Mouse (Mus musculus) adrenal gland, adult (tissue): ENCODE measurements around the gene Vdr.

Experiments used
- DNase-seq, 2 experiments: peaks; one replicate each; pipeline ENCODE4 v3.0.0; 2022 to 2023; ENCODE audit warnings: low spot score in 1 of 2; ENCODE audit not compliant: inconsistent age in 2 of 2

The Vdr gene

DNA sequence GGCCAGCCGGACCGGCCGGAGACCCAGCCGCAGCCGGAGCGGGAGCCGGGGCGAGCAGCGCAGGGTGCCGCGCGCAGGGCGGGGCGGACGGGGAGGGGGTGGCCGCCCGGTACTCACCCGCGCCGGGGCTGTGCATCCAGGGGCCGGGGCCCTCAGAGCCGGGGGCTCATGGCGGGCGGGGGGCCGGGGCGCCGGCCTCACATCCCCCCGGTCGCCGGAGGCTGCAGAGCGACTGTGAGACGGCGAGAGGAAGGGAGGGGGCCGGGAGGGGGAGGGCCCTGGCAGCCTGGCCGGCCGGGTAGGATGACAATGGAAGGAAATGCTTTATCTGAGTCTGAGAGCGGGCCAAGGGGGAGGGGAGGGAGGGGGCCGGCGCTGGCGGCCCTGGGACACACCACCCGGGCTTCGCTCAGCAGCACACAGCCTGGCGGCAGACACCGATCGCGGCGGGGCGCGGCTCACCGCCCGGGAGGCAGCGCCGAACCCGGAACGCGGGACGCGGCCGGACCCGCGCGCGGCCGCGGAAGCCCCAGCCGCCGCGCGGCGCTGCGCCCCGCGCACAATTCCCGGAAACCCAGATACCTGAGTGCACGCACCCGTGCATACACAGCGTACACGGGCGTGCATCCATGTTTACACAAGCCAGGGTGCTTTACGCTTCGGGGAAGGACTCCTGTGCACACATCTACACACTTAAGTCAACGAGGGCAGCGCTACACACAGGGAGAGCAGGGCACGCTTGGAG, 79.0 kb downstream of the Vdr start:
- DNase-seq = peak; percentile 79 to 93

DNA sequence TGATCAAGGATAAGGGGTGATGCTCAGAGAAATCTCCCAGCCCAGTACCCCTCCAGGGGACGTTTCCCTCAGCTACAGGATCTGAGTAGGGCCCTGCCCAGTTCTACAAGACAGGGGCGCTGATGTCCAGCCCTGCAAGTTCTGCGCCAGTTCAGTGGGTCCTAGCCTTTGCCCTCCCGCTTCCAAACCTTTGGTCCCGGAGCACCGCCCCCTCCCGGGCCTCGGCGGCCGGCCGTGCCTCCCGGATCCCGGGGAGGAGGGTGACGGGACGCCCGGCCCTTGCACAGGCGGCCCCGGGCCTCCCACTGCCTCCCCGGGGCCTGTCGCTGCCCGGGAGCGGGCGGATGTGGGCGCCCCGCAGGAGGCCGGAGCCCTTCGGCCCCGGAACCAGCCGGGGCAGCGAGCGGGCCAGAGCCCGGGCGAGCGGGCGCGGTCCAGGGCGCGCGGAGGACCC, 79.6 kb downstream of the Vdr start:
- peak; percentile 75 to 92 for DNase-seq

DNA sequence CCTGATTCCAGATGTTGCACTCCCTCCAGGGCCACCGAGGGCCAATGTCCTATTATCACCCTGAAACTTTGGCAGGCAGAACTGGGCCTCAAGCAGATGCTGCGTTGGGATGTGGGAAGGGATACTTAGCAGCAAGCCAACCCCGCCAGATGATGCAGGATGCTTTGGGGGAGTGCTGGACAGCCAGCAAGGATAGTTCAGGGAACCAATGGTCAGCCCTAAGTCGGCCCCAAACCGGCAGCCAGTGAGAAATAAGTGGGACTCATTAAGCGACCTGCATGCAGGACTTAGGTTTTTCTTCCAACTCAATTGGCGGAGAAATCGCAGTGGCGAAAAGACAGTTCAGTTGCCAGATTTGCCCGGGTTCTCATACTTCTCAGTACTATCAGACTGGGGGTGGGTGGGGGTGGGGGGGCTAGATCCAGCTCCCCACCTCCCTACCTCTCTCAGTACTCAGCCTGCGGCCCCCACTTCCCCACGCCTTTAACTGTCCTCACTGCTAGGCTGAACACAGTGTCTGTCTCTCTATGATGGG, 80.1 kb downstream of the Vdr start:
- peak in 1 of 2 experiments; percentile 68 for DNase-seq

DNA sequence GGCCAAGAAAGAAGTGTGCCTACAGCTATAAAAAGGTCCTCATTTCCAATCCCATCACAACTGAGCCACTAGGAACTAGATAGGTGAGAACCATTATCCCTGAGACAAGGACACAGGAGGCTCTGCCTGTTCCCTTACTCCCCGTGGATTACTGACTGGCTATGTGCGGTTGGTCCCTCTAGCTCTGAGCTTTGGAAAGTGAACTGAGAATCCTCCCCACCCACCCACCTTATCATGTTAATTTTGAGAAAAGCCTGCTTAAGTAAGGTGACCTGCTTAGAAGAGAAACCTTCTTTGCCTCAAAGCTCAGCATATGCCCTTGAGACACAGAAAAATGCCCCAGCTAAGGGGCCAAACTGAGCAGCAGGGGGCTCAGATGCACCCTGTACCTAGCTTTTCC, 81.0 kb downstream of the Vdr start:
- DNase-seq = peak in 1 of 2 experiments; percentile 38

DNA sequence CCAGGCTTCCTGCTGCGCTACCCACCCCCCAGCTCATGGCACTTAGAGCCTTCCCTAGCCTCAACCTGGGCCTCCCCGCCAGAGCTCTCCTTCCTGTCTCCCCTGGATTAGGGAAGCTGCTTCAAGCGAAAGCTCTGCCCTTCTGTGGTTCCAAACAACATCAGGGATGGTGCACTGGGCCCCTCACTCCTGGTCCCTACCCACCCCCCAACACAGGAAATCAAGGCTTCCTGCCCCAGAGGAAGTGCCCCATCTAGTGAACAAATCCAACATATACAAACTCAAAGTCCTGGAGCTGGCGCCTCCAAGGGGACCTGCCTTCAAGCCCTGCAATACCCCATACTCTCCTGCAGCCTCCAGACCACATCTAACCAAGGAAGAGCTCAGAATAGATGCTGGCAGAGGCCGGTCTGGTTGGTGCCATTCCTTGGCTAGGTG, 81.5 kb downstream of the Vdr start:
- DNase-seq = peak in 1 of 2 experiments; percentile 71

DNA sequence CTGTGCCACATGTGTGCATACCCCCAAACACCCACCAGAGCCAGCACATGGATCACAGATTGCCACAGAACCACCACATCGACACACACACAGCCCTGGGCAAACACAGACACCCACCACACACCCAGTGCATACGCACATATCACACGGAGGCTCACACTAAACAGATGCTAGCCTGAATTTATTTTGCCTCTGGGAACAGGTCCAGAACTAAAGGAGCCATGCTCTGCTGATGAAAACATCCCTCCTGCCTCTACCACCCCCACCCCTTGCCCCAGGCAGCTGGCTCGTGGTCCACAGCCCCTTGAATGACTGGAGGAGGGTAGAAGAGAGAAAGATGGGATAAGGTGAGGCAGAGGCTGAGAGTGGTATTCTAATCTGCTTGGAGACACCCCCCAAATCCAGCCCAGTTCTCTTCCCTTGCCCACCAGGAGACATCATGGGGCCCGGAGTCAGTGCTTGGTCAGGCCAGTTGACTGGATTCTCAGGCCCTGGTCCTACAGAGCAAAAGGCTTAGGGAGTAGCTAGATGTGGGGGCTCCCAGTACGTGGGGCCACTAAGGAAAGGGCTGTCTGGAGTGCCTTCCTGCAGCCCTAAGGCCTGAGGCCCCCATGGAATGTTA, 82.1 kb downstream of the Vdr start:
- DNase-seq = peak in 1 of 2 experiments; percentile 56

DNA sequence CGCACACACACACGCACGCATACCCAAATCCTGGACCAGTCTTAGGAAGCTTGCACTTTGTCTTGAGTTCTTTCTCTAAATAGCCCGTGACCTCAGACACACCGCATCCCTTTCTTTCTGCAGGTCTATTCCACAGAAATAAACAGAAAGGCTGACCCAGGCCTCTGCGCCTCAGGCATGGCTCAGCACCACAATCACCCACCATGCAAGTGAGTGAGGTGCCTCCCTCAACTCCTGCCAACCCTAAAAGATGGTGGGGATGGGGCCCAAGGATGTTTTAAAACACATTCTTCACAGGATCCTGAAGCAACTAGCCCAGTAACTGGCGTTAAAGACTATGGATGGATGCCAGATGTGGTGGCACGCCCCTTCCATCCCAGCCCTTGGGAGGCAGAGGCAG, 83.0 kb downstream of the Vdr start:
- DNase-seq = peak in 1 of 2 experiments; percentile 42

DNA sequence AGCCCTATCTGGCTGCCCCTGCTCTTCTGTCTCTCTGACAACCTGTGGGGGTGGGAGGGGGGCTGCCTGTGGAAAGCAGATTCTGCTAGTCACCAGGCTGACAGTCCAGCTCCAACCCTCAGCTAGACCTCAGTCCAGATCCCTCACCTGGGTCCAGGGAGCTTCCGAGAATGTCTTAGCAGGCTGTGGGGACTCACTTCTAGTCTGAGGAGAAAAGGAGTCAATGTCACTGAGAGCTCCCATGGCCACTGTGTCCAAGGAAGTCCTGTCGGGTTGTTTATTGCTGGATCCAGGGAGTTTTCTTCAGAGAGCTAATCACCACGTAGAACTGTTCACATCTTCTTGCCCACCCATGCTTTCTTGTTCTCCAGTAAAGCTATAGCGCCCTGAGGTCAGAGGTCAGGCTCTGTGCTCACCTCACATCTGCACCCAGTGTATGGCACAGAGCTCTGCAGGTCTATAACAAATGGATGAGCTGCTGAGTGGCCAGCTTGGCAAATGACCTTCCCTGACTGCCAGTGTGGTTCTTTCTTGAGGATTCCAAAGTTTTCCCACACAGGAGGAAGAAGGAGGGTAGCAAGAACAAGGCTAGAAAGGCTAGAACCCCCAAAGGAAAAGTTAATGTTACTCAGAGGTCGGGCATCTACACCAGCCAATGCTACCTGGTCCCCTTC, 83.7 kb downstream of the Vdr start:
- DNase-seq = peak in 1 of 2 experiments; percentile 72

DNA sequence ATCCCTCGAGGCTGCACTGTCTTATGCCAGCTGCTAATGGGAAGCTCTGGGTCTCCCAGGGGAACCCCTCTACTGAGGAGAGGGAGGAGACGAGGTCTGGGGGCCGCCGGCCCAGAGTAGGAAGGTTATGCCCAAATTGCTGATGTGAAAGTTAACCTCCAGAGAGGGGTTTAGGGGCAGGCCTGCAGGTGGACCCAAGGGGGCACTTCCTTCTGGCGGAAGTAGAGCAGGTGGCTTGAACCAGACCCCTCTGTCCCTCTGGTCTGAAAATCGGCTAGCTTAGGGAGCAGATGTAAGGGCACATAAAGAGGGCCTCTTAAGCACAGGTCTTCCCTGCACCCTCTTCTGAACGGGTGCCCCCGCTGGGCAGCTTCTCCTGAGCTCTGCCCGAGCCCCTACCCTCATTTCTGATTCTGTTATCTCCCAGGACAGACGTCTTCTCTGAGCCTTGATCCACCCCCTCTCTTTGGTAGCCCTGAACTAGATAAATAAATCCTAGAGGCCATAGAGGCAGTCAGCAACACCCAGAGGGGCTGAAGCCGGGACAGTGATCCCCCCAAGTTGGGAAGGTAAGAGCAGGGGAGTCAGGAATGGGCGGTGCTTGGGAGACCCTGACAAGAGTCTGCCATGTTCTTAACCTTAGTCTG, 84.4 kb downstream of the Vdr start:
- peak in 1 of 2 experiments; percentile 59 for DNase-seq

DNA sequence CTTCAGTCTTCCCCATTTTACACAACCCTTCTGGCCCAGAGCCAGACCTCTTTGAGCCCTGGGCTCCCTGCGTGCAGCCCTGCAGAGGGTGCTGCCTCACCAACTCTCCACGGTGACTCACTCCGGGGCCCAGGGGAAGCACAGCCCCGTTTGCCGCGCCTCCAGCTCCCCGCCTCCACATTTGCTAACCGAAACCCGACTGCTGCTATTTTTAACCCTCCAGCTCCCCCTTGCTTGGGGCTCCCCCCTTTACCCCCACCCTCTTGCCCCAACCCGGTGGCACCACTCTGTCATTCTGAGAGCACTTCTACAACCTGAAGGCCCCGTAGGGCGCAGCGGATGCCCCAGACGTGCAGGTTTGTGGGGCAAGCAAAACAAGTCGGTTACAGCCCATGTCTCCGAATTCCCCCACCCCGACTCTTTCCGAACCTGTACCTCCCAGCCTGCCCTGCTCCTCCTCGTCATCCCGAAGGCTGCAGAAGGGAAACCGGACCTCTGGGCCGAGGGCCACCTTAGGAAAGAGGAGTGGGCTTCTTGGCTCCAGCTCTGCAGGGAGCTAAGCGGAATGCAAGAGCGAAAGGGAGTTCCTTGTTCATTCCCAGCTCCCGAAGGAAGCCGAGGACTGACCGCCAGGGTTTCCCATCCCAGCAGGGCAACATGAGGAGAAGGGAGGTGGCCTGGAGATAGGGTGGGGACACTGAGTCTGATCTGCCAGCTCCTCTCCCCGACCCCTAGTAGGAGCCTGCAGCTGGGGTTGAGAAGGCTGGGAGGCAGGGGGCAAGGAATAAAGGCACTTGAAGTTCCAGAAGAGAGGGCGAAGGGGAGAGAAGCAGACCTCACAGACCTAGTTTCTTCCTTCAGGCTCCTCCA, 85.1 kb downstream of the Vdr start:
- DNase-seq = peak; percentile 95 to 97

DNA sequence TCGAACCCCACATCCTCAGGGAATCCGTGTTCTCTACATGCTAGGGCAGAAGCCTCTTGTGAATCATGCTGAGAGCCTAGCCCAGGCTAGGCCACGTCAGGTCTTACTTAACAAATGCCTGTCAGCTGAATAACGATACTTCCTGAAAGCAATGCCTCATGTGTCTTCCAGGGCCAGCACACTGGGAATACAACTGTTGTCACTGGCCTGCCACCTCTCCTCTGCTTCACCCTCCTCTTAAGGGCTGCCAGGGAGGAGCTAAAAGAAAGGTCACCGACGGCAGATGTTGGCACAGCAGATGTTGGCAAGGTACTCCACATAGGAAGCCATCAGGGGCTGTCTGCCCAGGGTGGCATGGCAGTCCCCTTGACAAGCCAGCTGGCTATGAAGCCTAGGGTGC, 86.4 kb downstream of the Vdr start:
- peak; percentile 79 to 93 for DNase-seq

DNA sequence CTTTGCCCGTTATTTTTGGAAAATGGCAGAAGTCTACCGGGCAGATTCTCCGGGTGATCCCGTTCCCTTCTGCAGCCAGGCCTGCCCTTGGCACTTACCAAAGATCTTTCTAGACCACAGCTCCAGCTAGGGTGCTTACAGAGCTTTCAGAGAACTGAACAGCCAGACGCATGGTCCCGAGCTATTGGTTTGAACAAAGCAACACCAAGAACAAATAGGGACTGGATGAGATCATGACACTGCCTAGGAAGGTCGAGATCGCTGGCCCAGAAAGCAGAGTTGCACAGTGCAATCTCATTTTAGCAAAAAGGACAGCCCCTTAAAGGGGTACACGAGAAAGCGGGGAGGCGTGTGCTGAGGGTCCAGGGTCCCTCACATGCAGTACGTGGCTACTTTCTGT, 87.0 kb downstream of the Vdr start:
- peak in 1 of 2 experiments; percentile 86 for DNase-seq

DNA sequence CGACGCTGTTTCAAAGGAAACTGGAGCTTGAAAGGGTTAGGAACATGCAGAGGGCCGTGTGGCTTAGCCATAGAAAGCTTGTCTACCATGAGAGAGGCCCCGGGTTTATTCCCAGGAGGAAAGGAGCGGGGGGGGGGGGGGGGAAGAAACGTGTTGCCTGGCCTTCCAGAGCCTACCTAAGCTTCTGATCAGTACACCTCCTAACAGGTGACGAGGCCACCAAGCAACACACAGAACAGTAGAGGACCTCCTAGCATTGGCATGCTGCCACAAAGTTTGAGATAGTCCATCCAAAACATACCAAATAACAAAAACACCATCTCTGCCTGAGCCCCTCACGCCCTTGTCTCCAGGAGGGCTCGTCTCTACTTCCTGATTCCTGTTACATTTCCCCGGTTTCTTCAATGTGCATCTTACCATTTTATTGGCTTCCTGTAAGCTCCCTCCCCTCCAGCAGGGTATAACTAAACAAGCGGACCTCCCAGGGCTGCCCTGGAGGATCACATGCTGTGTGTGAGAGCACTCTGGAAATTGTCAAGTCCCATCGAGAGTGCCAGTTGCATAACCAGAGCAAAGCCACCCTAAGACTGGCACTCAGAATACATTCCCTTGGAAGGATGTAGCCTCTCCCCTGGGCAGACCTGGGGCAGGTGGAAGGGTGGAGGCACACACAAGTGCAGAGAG, 87.7 kb downstream of the Vdr start:
- peak in 1 of 2 experiments; percentile 83 for DNase-seq

DNA sequence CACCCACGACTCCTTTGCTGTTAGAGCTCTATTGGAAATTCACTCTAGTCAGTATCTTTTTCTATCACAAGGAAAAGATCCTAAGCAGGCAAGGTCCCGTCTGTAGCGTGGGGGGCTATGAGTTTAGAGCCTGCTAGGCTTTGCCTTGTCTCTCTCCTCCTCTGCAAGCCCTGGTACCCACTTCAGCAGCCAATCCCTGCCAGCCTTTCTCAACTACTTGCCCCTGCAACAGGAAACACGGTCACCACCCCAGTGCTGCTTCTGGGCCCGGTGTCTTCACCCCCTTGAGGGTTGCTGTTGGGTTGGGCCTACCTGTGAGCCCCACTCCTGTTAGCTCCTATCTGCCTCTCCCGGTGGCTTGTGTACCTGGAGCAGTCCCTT, 88.5 kb downstream of the Vdr start:
- peak; percentile 47 to 84 for DNase-seq

DNA sequence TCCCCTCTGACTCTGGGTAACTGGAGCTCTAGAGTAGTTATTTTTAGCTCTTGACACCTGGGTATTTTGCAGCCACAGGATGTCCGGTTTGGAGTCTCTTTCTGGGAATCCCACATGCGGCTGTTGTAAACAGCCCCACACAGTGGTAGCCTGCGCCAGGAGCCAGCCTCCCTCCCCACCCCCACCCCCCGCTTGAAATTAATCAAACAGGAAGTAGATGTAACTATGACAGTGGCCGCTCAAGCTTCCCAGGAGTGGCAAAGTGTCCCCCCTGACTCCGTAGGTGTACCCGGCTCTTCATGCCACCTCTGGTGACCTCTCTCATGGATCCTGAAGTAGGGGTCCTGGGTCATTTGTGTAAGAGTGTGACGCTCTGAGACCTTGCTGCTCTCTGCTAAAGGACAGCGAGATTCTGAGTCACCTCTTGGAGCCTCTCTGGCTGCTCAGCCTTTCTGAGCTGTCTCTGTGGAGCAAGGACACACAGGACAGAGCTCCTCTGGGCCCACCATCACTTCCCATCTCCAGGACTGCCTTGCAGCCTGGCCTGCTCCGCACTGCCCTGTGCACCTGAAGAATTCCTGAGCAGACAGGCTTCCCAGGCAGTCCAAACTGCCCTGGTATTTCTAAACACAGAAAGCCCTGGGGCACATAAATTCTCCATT, 89.0 kb downstream of the Vdr start:
- peak; percentile 84 to 94 for DNase-seq

DNA sequence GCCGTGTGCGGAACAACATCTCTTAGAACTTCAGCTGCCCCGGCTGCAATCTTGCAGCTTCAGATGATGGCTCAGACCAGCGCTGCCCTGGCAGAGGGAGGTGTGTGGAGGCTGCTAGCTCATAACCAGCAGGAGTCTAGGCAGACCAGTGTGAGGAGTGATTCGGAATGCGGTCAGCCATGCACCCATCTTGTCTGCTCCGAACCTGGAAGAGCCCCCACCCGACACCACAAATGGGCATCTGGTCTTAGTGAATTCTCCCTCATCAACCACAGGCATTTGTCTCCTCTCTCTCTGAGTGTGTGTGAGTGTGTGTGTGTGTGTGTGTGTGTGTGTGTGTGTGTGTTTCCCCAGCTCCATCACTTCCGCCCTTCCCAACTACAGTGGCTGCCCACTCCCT, 90.5 kb downstream of the Vdr start:
- no peak for DNase-seq

DNA sequence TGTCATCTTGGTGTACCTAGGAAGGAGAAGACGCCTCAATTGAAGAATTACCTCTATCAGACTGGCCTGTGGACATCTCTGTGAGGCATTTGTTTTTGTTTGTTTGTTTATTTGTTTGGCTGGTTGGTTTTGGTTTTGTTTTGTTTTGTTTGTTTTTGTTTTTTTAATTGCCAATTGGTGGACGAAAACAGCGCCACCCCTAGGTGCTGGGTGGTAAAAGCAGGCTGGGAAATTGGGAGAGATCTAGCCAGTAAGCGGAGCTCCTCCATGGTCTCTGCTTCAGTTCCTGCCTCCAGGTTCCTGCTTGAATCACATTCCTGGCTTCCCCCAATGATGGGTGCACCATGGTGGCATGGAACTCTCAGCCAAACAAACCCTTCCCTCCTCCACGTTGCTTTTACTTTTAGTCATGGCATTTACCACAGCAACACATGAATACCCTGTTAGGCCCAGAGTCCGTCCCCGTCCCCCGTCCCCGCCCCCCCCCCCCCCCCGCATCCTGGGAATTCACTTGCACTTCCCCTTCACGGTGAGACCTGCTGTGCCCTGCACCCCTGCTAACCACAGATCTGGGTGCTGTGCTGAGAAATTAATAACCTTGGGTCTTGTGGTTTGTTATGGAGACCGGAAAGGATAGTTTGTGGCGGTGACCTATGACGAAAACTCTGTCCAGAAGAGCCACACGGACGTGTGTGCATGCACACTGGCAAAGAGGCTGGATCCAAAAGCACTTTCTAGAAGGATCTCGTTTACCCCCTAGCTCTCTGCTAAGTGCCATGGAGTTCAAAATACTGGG, 94.0 kb downstream of the Vdr start:
- DNase-seq = no peak

DNA sequence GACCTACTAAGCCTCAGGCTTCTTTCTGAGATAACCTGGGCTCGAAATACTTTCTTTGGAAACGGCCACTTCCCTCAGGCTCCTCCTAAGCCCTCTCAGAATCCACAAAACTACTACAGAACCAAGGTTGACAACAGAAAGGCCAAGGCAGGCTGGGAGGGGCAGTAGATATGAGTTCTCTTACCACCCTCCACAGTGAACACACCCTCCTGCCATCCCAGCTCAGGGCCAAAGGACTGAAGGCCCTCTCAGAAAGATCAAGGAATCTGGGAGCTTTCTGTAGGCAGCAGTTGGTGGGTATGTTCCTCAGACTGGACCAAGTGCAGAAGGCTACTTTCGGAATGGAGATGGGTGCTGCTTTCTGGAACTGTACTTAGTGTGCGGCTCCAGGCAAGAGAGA, 95.2 kb downstream of the Vdr start:
- peak in 1 of 2 experiments; percentile 88 for DNase-seq
